Mouse (Mus musculus) G1E (cell line): ENCODE measurements around the gene Plb1. TPM values are rescaled to one million over a fixed set of nuclear protein-coding genes. Genes with fewer than 3 reads are reported as not detected.

Experiments
- ATAC-seq: 2 replicates; pipeline ENCODE4 v1.8.0; 2016; ENCODE audit warnings: mild to moderate bottlenecking; ENCODE audit not compliant: insufficient number of reproducible peaks, poor library complexity, low FRiP score, severe bottlenecking; ENCODE audit errors: extremely low read depth
- DNase-seq: peaks from one replicate; pipeline ENCODE4 v3.0.0; 2012; ENCODE audit warnings: low spot score
- H3K27me3 ChIP-seq: 2 replicates; pipeline ENCODE4 v1.6.1; 2012; ENCODE audit warnings: mild to moderate bottlenecking, low read length, inconsistent platforms; ENCODE audit not compliant: insufficient read depth
- H3K36me3 ChIP-seq: replicated peaks from 2 replicates; pipeline ENCODE3; 2012; ENCODE audit warnings: mild to moderate bottlenecking, inconsistent platforms
- H3K4me1 ChIP-seq: 2 replicates; pipeline ENCODE4 v1.6.1; 2012; ENCODE audit warnings: low read depth, low read length, inconsistent platforms, mixed read lengths; ENCODE audit not compliant: insufficient read depth
- H3K4me3 ChIP-seq: 2 replicates; pipeline ENCODE4 v1.5.1; 2012; ENCODE audit warnings: low read depth, mild to moderate bottlenecking, inconsistent platforms, low read length, moderate library complexity, mixed read lengths
- H3K9me3 ChIP-seq: replicated peaks from 2 replicates; pipeline ENCODE4 v1.6.1; 2012; ENCODE audit warnings: inconsistent platforms
- CTCF ChIP-seq: IDR thresholded peaks from 2 replicates; pipeline ENCODE4 v1.5.1; 2012; ENCODE audit warnings: low read depth, low read length, inconsistent platforms, mixed read lengths
- GATA1 ChIP-seq: IDR thresholded peaks from 2 replicates; pipeline ENCODE4 v1.6.1; 2012; ENCODE audit warnings: borderline replicate concordance, low read length, inconsistent platforms, mixed read lengths
- GATA2 ChIP-seq: IDR thresholded peaks from 2 replicates; pipeline ENCODE4 v1.6.1; 2012; ENCODE audit warnings: low read depth, low read length, inconsistent platforms, borderline replicate concordance
- POLR2AphosphoS5 ChIP-seq: IDR thresholded peaks from 2 replicates; pipeline ENCODE4 v1.6.1; 2012; ENCODE audit warnings: low read depth, low read length, inconsistent platforms; ENCODE audit not compliant: insufficient replicate concordance
- TAL1 ChIP-seq: conservative IDR thresholded peaks from 2 replicates; pipeline ENCODE4 v1.6.1; 2012; ENCODE audit warnings: low read depth, low read length, inconsistent platforms, mixed read lengths
- polyA plus RNA-seq: library from polyadenylated mRNA; stranded (reverse); fragments of >175 nt; gene quantifications from 2 replicates; pipeline ENCODE4 v1.2.3, GENCODE M21; 2012
- total RNA-seq, 2 experiments: library from RNA; stranded (forward) in 1 of 2; stranded (reverse) in 1 of 2; fragments of 200-1000 nt in 1 of 2; fragments of >200 nt in 1 of 2; fragmentation: Nextera tagmentation in 1 of 2; gene quantifications; 2 replicates each; pipeline ENCODE4 v1.2.3; 2014 to 2017

The Plb1 gene
- total and polyA plus RNA-seq, 3 experiments, result 0.27 TPM; not detected in 2

DNA sequence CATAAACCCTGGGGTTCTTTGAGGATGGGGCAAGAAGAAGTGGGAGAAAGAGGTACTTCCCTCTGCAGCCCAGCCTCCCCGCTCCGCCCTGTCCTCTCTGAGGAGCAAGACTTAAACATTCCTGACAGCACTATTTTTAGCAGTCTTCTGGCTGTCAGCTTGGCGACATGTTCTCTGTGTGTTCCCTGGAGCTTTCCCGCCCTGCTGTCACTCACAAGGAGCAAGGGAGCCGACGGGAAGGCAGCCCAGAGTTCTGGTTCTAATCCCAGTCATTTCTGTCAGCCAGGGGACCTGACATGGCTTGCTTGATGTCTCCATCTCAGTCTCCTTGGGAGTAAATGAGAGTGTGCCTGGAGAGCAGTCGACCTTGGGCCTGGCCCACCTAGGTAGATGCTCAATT lies 40.0 kb downstream of the Plb1 start:
- Histone ChIP-seq H3K36me3 (no peaks in the 10 kb centered on the region), H3K4me1 (no peaks in the 10 kb centered on the region), H3K9me3 (no peaks in the 10 kb centered on the region), H3K4me3 (no peak overlapping the region), H3K27me3 (peaks cover 16% of the 10 kb centered on the region)
- ATAC-seq (no peak), DNase-seq (no peak)
- TF ChIP-seq GATA2 (no peak), POLR2AphosphoS5 (no peak), CTCF (no peak), GATA1 (no peak), TAL1 (no peak)

- DNase-seq (no peak), ATAC-seq (no peak)
- TF ChIP-seq POLR2AphosphoS5 (no peak), CTCF (no peak), GATA1 (no peak), TAL1 (no peak), GATA2 (no peak)
- Histone ChIP-seq H3K9me3 (no peaks in the 10 kb centered on the region), H3K4me1 (no peaks in the 10 kb centered on the region), H3K36me3 (no peaks in the 10 kb centered on the region), H3K4me3 (no peak overlapping the region), H3K27me3 (peaks cover 6% of the 10 kb centered on the region)
Measured at GRCm38 (mm10) chr5:32278000-32278694, 45.6 kb downstream of the Plb1 start.

DNA sequence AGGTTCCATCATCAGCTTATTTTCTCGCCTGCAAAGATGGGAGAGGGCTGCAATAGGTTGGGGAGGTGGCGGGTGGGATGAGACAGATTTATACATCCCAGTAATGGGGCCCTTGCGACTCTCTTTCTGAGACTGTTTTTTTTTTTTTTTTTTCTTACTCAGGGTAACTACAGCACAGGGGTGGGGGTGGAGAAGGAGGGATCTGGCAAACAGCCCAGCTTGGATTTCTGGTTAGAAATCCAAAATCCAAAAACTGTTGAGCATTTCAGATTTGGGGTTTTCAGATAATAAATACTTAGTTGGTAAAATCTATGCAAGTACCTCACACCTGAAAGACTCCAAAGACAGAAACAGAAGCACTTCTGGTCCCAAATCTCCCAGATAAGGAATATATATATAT lies 47.6 kb downstream of the Plb1 start:
- no peaks in the 10 kb centered on the region for H3K36me3 ChIP-seq
- ATAC-seq (no peak), DNase-seq (no peak)
- H3K9me3 ChIP-seq, result no peaks in the 10 kb centered on the region
- no peak for TF ChIP-seq CTCF
- no peak for TF ChIP-seq TAL1
- no peak for TF ChIP-seq POLR2AphosphoS5
- no peak for TF ChIP-seq GATA2
- TF ChIP-seq GATA1, result no peak
- peaks cover 6% of the 10 kb centered on the region; the same call in 1 of the 2 replicates for H3K27me3 ChIP-seq
- H3K4me1 ChIP-seq, result no peaks in the 10 kb centered on the region
- H3K4me3 ChIP-seq, result no peak overlapping the region

GRCm38 (mm10) chr5:32282345-32282744 lies 49.8 kb downstream of the Plb1 start:
- ATAC-seq (no peak), DNase-seq (no peak)
- H3K4me3 ChIP-seq, result no peak overlapping the region
- no peaks in the 10 kb centered on the region for H3K36me3 ChIP-seq
- TF ChIP-seq POLR2AphosphoS5 (no peak), TAL1 (no peak), CTCF (no peak), GATA2 (no peak), GATA1 (no peak)
- no peaks in the 10 kb centered on the region for H3K9me3 ChIP-seq
- peaks cover 4% of the 10 kb centered on the region; the same call in 1 of the 2 replicates for H3K27me3 ChIP-seq
- H3K4me1 ChIP-seq, result no peaks in the 10 kb centered on the region

- H3K4me3 ChIP-seq, result no peak overlapping the region
- no peaks in the 10 kb centered on the region for H3K4me1 ChIP-seq
- no peak for DNase-seq
- no peaks in the 10 kb centered on the region for H3K36me3 ChIP-seq
- no peak for TF ChIP-seq GATA2
- peaks cover 7% of the 10 kb centered on the region; the same call in 1 of the 2 replicates for H3K27me3 ChIP-seq
- H3K9me3 ChIP-seq, result no peaks in the 10 kb centered on the region
- no peak for ATAC-seq
Measured at GRCm38 (mm10) chr5:32283457-32283856, 50.9 kb downstream of the Plb1 start.

- no peak overlapping the region for H3K4me3 ChIP-seq
- TF ChIP-seq GATA1, result no peak
- TF ChIP-seq POLR2AphosphoS5, result no peak
- ATAC-seq, result no peak
- H3K4me1 ChIP-seq, result no peaks in the 10 kb centered on the region
- H3K9me3 ChIP-seq, result no peaks in the 10 kb centered on the region
- DNase-seq, result no peak
- no peaks in the 10 kb centered on the region for H3K36me3 ChIP-seq
- H3K27me3 ChIP-seq, result peaks cover 10% of the 10 kb centered on the region
Measured at GRCm38 (mm10) chr5:32286315-32286714, 53.8 kb downstream of the Plb1 start.

- H3K9me3 ChIP-seq, result no peaks in the 10 kb centered on the region
- no peaks in the 10 kb centered on the region for H3K36me3 ChIP-seq
- DNase-seq, result no peak
- no peaks in the 10 kb centered on the region for H3K4me1 ChIP-seq
- H3K27me3 ChIP-seq, result peaks cover 10% of the 10 kb centered on the region
- H3K4me3 ChIP-seq, result no peak overlapping the region
- TF ChIP-seq POLR2AphosphoS5 (no peak), GATA2 (no peak), TAL1 (no peak), CTCF (no peak), GATA1 (no peak)
- ATAC-seq, result no peak
Measured at GRCm38 (mm10) chr5:32288021-32288420, 55.5 kb downstream of the Plb1 start.
